Mouse (Mus musculus) testis, adult 2 months (tissue): ENCODE data around the gene Timd2. TPM values are rescaled to one million over a fixed set of nuclear protein-coding genes. Genes with fewer than 3 reads are reported as not detected.
"Not testable (repeated sequence)": the region's sequence is repeated elsewhere in the genome, so short reads cannot be mapped to it uniquely, and the experiment has no call there.

Source experiments
- H3K27ac ChIP-seq: fragments of 200-500 bp; 2 replicates; pipeline ENCODE4 v1.5.1; 2012; ENCODE audit warnings: low read depth, low read length; ENCODE audit not compliant: control insufficient read depth, insufficient read depth
- H3K27me3 ChIP-seq: fragments of 200-500 bp; 2 replicates; pipeline ENCODE4 v1.6.1; 2012; ENCODE audit warnings: mild to moderate bottlenecking, low read length, moderate library complexity; ENCODE audit not compliant: control insufficient read depth, insufficient read depth
- H3K36me3 ChIP-seq: fragments of 200-500 bp; 2 replicates; pipeline ENCODE4 v1.6.1; 2012; ENCODE audit warnings: mild to moderate bottlenecking, low read length; ENCODE audit not compliant: control insufficient read depth, insufficient read depth
- H3K4me1 ChIP-seq: fragments of 200-500 bp; 2 replicates; pipeline ENCODE4 v1.6.1; 2012; ENCODE audit warnings: low read length; ENCODE audit not compliant: control insufficient read depth, insufficient read depth
- H3K4me3 ChIP-seq: fragments of 200-500 bp; 2 replicates; pipeline ENCODE4 v1.5.1; 2012; ENCODE audit warnings: low read depth, mild to moderate bottlenecking, low read length, moderate library complexity, mixed read lengths; ENCODE audit not compliant: control insufficient read depth
- CTCF ChIP-seq: fragments of 200-500 bp; IDR thresholded peaks from 2 replicates; pipeline ENCODE4 v1.5.1; 2012; ENCODE audit warnings: low read depth, mild to moderate bottlenecking, inconsistent platforms, low read length, moderate library complexity; ENCODE audit not compliant: control insufficient read depth, insufficient read depth, insufficient replicate concordance
- POLR2A ChIP-seq: fragments of 200-500 bp; IDR thresholded peaks from 2 replicates; pipeline ENCODE4 v1.6.1; 2012; ENCODE audit warnings: low read depth, mild to moderate bottlenecking, inconsistent platforms, low read length, moderate library complexity; ENCODE audit not compliant: control insufficient read depth
- polyA plus RNA-seq: library from polyadenylated mRNA; depleted of rRNA; stranded (reverse); fragments of >200 nt; gene quantifications from 2 replicates; pipeline ENCODE4 v1.2.3, GENCODE M21; 2012; rRNA removed

Gene Timd2
- 0.10 and 0.31 TPM in 2 replicates for polyA plus RNA-seq

DNA sequence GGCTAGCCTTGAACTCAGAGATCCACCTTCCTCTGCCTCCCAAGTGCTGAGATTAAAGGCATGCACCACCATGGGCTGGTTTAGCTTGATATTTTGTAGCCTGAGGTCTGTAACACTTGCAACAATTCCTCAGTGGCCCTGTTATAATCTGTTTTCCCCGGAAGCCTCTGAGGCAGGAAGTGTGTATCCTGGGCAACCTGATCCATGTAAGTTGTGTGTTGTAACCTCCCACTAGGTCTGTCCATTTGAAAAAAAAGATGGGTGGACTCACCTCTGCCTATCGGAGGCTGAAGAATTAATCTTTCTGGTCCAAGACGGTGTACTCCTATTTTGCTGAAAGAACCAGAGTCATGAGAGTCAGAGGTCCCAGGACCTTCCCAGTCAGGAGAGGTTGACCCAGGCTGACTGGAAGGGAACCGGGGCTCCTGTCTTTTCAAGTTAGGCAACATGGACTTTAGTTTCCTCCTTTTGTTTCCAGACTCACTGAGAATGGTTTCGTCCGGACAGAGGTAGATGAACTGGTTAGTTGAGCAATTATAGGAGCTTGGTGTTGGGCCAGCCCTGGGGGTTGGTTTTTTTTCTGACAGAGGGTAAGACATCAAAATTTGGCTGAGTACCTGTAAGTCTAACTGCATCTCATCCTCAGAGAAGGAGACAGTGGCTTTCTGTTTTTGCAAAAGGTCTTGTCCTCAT lies at the start of gene Timd2:
Gene Timd2, minus strand, starts transcription at position 398 of the 693 bp plus-strand sequence.
- no peak for TF ChIP-seq CTCF
- TF ChIP-seq POLR2A = no peak
- H3K27me3 ChIP-seq = no peaks in the 10 kb centered on the region
- H3K4me3 ChIP-seq = no peak within 1 kb of the TSS
- no peak within 1 kb of the TSS for H3K27ac ChIP-seq
- H3K4me1 ChIP-seq = no peaks in the 10 kb centered on the region
- H3K36me3 ChIP-seq = no peaks in the 10 kb centered on the region

DNA sequence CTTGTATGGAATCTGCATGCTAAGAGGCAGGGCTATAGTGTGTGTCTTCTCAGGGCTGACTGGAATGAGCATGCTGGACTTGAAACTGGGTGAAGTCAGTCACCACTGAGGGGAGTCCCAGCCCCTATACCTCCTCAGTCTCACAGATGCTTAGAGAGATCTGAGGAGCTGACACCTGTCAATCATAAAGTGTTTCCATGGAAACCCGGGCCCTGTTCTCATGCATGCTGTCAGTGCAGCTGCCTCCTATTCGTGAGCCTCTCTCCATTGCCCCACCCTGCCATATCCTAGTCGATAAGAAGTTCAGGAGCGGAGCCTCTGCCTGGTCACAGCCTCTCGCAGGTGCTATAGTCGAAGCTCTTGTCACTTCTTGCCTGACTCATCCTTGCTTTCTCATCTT lies 48.9 kb upstream of the Timd2 start:
- not testable (repeated sequence) for H3K27me3 ChIP-seq, H3K4me1 ChIP-seq, H3K27ac ChIP-seq, H3K36me3 ChIP-seq, H3K4me3 ChIP-seq

DNA sequence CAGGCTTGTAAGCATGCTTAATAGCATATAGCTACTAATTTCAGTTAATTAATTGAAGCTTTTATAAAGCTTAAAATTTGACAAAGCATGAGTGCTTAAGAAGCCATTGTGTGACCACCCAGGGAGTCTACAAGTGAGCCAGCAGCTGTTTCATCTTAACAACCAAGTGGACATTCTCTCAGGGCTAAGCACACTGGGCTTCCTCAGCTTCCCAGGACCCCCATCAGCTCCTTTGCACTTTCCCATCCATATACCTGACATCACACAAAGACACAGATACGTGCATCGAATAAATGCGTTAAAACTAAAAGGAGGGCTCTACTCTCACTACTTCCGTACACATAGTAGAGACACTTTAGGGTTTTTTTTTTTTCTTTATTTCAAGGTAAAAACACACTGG lies 47.8 kb upstream of the Timd2 start:
- Histone ChIP-seq H3K4me3 (no peak overlapping the region), H3K27ac (no peak overlapping the region), H3K4me1 (no peaks in the 10 kb centered on the region), H3K27me3 (no peaks in the 10 kb centered on the region), H3K36me3 (no peaks in the 10 kb centered on the region)
- TF ChIP-seq CTCF = no peak
- no peak for TF ChIP-seq POLR2A

DNA sequence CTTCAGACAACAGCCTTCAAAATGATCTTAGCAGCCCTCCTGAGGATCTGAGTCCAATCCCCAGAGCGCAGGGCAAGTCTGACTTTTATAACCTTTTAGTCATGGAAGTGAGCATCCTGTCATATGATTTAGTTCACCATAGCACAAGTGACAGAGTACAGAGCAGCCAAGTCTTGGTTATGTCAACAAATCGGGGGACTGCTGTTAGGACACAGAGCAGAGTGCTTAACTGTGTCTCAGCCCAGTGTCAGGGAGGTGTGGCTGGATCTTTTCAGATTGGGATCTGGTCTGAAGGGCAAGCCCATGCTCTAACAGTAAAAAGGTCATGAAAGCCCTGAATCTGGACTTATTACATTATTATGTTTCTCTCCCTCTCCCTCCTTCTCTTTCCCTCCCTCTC lies 46.8 kb upstream of the Timd2 start:
- H3K27me3 ChIP-seq = no peaks in the 10 kb centered on the region
- no peak overlapping the region for H3K27ac ChIP-seq
- TF ChIP-seq POLR2A = no peak
- no peak for TF ChIP-seq CTCF
- no peaks in the 10 kb centered on the region for H3K36me3 ChIP-seq
- no peak overlapping the region for H3K4me3 ChIP-seq
- H3K4me1 ChIP-seq = no peaks in the 10 kb centered on the region

DNA sequence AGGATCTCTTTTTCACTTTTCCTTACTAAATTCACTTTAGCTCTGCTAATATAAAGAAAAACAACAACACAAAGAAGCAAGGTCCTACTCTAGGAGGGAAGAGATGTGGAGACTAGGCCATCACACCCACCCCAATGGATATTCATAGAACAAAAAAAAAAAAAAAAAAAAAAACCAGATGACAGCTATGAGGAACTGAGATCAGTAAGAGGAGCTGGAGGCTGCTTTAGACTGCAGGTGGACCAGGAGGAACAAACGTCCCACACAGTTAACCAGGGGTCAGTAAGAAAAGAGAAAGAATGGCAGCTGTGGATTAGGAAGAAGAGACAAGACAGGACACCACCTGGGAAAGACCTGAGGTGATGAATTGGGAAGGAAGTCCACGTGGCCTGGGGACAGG lies 41.1 kb upstream of the Timd2 start:
- no peaks in the 10 kb centered on the region for H3K27me3 ChIP-seq
- no peak overlapping the region for H3K27ac ChIP-seq
- no peak for TF ChIP-seq CTCF
- TF ChIP-seq POLR2A = no peak
- no peaks in the 10 kb centered on the region for H3K36me3 ChIP-seq
- no peak overlapping the region for H3K4me3 ChIP-seq
- no peaks in the 10 kb centered on the region for H3K4me1 ChIP-seq

DNA sequence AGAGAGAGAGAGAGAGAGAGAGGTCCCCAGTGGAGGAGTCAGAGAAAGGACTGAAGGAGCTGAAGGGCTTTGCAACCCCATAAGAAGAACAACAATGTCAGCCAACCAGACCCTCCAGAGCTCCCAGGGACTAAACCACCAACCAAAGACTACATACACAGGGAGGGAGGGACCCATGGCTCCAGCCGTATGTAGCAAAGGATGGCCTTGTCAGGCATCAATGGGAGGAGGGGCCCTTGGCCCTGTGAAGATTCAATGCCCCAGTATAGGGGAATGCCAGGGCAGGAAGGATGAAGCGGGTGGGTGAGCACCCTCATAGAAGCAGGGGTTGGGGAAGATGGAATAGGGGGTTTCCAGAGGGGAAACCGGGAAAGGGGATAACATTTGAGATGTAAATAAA lies 34.9 kb upstream of the Timd2 start:
- no peaks in the 10 kb centered on the region for H3K4me1 ChIP-seq
- TF ChIP-seq POLR2A (no peak), CTCF (no peak)
- no peaks in the 10 kb centered on the region for H3K27me3 ChIP-seq
- no peaks in the 10 kb centered on the region for H3K36me3 ChIP-seq
- H3K27ac ChIP-seq = no peak overlapping the region
- no peak overlapping the region for H3K4me3 ChIP-seq

DNA sequence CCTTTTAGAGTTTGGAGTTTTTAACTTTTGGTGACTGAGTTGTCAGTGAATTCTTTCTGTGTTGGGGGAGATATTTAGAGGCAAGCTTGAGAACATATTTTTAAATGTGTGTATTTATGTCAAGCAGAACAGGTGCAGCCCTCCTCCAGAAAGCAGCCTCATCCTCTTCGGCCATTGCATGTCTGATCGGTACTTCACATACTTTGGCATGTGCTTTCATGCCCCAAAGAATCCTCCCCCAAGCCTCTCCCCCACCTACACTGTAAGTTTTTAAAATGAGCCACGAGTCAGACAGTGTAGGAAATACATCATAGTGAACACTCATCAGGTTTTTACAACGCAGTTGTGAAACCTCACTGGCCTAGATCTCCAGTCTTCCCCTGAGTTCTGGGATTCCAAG lies 34.0 kb upstream of the Timd2 start:
- no peak for TF ChIP-seq POLR2A
- no peak for TF ChIP-seq CTCF
- H3K4me3 ChIP-seq = no peak overlapping the region
- no peaks in the 10 kb centered on the region for H3K4me1 ChIP-seq
- no peaks in the 10 kb centered on the region for H3K36me3 ChIP-seq
- no peak overlapping the region for H3K27ac ChIP-seq
- no peaks in the 10 kb centered on the region for H3K27me3 ChIP-seq

DNA sequence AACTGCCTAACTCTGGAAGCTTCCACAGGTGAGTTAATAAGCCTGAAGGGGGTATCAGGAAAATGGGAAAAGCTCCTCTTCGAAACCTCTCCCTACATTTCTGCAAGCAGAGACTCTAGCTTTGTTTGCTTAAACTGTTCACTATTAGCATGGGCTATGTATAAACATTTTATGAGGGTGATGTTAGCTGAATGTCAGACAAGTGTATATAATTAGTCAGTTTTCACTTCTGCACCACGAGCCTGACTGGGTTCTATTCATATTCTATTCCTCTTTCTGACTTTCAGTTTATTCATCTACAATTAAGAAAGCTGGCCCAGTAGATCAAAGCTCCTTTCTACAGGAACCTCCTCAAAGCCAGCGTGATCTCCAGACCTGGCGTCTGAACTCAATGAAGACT lies 32.6 kb upstream of the Timd2 start:
- TF ChIP-seq POLR2A = no peak
- TF ChIP-seq CTCF = no peak
- no peak overlapping the region for H3K27ac ChIP-seq

DNA sequence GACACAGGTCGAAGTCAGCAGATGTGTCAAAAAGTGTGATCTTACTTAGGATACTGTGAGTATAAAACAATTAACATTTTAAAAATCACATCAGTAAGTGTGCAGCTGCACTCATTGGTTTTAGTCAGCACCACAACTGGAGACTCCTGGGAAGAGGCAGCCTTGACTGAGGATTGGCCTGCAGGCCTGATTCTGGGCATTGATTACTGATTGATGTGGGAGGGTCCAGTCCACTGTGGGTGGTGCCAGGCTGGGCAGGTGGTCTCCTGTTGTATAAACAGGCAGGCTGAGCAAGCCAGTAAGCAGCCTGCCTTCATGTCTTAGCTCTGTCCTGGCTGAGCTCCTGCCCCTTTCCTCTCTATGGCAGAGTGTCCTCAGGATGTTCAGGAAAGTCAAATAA lies 28.2 kb upstream of the Timd2 start, which contains the start of gene Havcr1:
Gene Havcr1, plus strand, starts transcription at position 5 of the 400 bp plus-strand sequence.
- H3K4me1 ChIP-seq, H3K27me3 ChIP-seq, H3K36me3 ChIP-seq, H3K27ac ChIP-seq, H3K4me3 ChIP-seq: not testable (repeated sequence)

More for the DNA sequence above, 32.6 kb upstream of the Timd2 start:
- no peaks in the 10 kb centered on the region for H3K27me3 ChIP-seq
- H3K36me3 ChIP-seq = no peaks in the 10 kb centered on the region
- H3K4me1 ChIP-seq = no peaks in the 10 kb centered on the region
- no peak overlapping the region for H3K4me3 ChIP-seq
